Mouse (Mus musculus) embryonic facial prominence, embryonic 11.5 days (tissue): ENCODE measurements around the gene Ikbip. TPM values are rescaled to one million over a fixed set of nuclear protein-coding genes. Genes with fewer than 3 reads are reported as not detected.

Experiments
- polyA plus RNA-seq: library from polyadenylated mRNA; unstranded; fragments of >200 nt; fragmentation: Nextera tagmentation; extraction: Ambion mirVana; gene quantifications from 2 replicates; pipeline ENCODE4 v1.2.1, GENCODE M21; 2014

Ikbip gene
- polyA plus RNA-seq, 1 experiment from 2014 or later, result 31.1 TPM

Other genes starting within 250 kb of the Ikbip start
- 26.2 and 32.1 TPM in 2 replicates for gene Apaf1, start 170 bp upstream of the Ikbip start, polyA plus RNA-seq
- gene Slc25a3, start 41.1 kb downstream of the Ikbip start, polyA plus RNA-seq, result 421 and 443 TPM in 2 replicates
- gene Tmpo, start 98.4 kb downstream of the Ikbip start, polyA plus RNA-seq, result 343 and 401 TPM in 2 replicates